Mouse (Mus musculus) embryonic facial prominence, embryonic 15.5 days (tissue): ENCODE data around the gene Gm5799. TPM values are rescaled to one million over a fixed set of nuclear protein-coding genes. Genes with fewer than 3 reads are reported as not detected.
"Not testable (repeated sequence)": the region's sequence is repeated elsewhere in the genome, so short reads cannot be mapped to it uniquely, and the experiment has no call there.

Source experiments
- ATAC-seq: fragments of 200-750 bp; cut with Nextera tagmentation; 2 replicates; pipeline ENCODE4 v1.8.0; 2017; ENCODE audit warnings: low read depth, moderate TSS enrichment; ENCODE audit not compliant: insufficient number of reproducible peaks, low FRiP score, low TSS enrichment
- H3K27ac ChIP-seq: fragments of 300-500 bp; sonication (generic); replicated peaks from 2 replicates; pipeline ENCODE4 v1.5.1; 2015; ENCODE audit warnings: mild to moderate bottlenecking, inconsistent platforms
- H3K27me3 ChIP-seq: fragments of 300-500 bp; sonication (generic); 2 replicates; pipeline ENCODE4 v1.6.1; 2015; ENCODE audit warnings: inconsistent platforms
- H3K36me3 ChIP-seq: fragments of 300-500 bp; sonication (generic); 2 replicates; pipeline ENCODE4 v1.6.1; 2015; ENCODE audit warnings: mild to moderate bottlenecking, inconsistent platforms
- H3K4me1 ChIP-seq: fragments of 300-500 bp; sonication (generic); 2 replicates; pipeline ENCODE4 v1.6.1; 2015; ENCODE audit warnings: inconsistent platforms
- H3K4me2 ChIP-seq: fragments of 300-500 bp; sonication (generic); replicated peaks from 2 replicates; pipeline ENCODE4 v1.6.1; 2015; ENCODE audit warnings: mild to moderate bottlenecking, inconsistent platforms
- H3K4me3 ChIP-seq: fragments of 300-500 bp; sonication (generic); replicated peaks from 2 replicates; pipeline ENCODE4 v1.5.1; 2015; ENCODE audit warnings: mild to moderate bottlenecking, inconsistent platforms
- H3K9ac ChIP-seq: fragments of 300-500 bp; sonication (generic); 2 replicates; pipeline ENCODE4 v1.6.1; 2015; ENCODE audit warnings: inconsistent platforms
- H3K9me3 ChIP-seq: fragments of 300-500 bp; sonication (generic); replicated peaks from 2 replicates; pipeline ENCODE4 v1.6.1; 2016; ENCODE audit warnings: inconsistent platforms
- WGBS: fragments of 180-500 bp; shearing (Covaris S2); methylation state at CpG from one replicate; pipeline ENCODE4 v1.1.7; 2015; 5-methylcytosine and 5-hydroxymethylcytosine counted together
- polyA plus RNA-seq: library from polyadenylated mRNA; unstranded; fragments of >200 nt; fragmentation: Nextera tagmentation; extraction: Ambion mirVana; gene quantifications from 2 replicates; pipeline ENCODE4 v1.2.1, GENCODE M21; 2015

The Gm5799 gene
- polyA plus RNA-seq: not detected in 2 replicates

- not testable (repeated sequence) for H3K4me1 ChIP-seq, H3K27me3 ChIP-seq, H3K4me2 ChIP-seq, H3K27ac ChIP-seq, ATAC-seq, H3K36me3 ChIP-seq, H3K9ac ChIP-seq, H3K9me3 ChIP-seq, H3K4me3 ChIP-seq
- 74% methylated on average over 2 of the region's 2 CpGs for WGBS
Measured at GRCm38 (mm10) chr14:43543276-43543675, at the start of gene Gm5799. Gene Gm5799, plus strand, starts transcription at chr14:43543576.

DNA sequence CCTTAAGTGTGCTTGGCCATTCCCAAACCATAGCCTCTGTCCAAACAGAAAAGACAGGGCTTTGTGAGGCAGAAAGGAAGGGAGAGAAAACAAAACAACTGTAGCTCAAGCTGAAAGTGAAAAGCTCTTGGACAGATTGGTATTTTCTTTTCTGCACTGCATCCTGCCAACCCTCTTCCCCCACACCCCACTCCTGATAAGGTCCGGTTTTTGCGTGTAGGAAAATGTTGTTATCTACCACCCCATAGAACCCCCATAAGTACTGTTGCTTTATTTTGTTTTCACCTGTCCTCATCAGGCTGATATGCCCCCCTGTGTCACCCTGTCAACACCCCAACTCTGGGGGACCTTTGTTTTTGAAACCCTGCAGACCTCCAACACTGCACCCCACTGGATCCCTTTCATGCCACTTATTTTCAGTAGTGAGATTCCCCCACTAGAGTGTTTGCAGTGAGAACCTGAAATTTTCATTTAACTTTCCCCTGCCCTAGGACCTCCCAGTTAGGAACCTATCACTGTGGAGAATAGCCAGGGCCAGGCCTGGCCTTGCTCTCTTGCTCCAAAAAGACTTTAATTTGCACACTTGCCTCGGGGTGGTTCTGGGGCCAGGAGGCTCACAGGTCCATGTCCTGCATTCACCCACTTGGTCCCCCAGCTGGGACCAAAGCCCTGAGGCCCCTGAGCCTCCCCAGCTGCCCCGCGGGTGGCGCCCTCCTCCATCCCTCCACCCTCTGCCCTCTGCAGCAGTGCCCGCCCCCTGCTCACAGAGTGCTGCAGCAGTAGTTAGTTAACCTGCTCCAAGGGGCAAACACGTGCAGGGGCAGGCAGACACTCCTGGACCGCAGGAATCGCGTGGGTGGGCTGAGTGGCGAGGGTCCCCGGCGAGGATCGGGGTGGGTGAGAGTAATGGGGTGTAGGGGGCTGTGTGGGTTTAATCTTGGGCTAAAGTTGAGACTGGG lies 12.0 kb upstream of the Gm5799 start:
- not testable (repeated sequence) for ATAC-seq, H3K27ac ChIP-seq, H3K4me2 ChIP-seq, H3K36me3 ChIP-seq, H3K9ac ChIP-seq, H3K4me1 ChIP-seq, H3K4me3 ChIP-seq, H3K9me3 ChIP-seq, H3K27me3 ChIP-seq
- 21% methylated on average over 14 of the region's 15 CpGs for WGBS

DNA sequence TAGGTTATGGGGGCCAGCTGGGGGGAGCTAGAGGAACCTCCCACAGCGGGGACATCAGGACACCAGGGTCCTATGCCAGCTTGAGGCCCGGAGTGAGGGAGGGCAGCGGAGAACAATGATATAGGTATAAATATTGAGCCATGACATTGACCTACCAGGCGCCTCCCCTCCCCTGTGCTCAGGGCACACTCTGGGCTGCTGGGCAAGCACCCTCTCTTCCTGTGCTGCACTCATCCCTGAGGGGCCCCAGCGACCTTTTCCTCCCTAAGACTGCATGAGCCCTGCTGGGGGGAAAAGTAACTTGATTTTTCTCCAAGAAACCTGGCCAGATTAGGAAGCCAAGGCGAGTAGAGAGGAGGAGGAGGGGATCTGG lies 11.4 kb upstream of the Gm5799 start:
- H3K4me2 ChIP-seq, H3K9me3 ChIP-seq, H3K4me1 ChIP-seq, H3K27me3 ChIP-seq, H3K4me3 ChIP-seq, H3K36me3 ChIP-seq, ATAC-seq, H3K27ac ChIP-seq, H3K9ac ChIP-seq: not testable (repeated sequence)
- 17% methylated on average over 1 of the region's 6 CpGs for WGBS

DNA sequence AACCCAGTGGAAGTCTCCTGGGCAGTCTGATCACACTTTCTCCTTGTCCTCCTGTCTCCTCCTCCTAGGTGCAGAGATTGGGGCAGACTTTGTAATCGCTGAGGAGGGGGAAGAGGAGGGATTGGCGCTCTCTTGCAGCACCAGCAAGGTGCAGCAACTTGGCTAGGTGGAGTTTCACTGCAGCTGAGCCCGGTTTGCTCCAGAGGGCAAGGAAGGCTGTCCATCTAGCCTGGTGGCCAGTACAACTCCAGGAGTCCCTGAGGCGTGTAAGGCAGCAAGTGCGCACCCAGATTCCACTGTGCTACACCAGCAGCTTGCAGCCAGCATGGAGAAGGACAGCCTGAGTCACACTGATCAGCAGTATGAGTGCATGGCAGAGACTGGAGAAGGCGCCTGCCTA lies 11.0 kb upstream of the Gm5799 start:
- H3K9me3 ChIP-seq, H3K27me3 ChIP-seq, H3K27ac ChIP-seq, H3K4me1 ChIP-seq, ATAC-seq, H3K36me3 ChIP-seq, H3K4me2 ChIP-seq, H3K9ac ChIP-seq, H3K4me3 ChIP-seq: not testable (repeated sequence)
- 35% methylated on average over 6 of the region's 6 CpGs for WGBS

DNA sequence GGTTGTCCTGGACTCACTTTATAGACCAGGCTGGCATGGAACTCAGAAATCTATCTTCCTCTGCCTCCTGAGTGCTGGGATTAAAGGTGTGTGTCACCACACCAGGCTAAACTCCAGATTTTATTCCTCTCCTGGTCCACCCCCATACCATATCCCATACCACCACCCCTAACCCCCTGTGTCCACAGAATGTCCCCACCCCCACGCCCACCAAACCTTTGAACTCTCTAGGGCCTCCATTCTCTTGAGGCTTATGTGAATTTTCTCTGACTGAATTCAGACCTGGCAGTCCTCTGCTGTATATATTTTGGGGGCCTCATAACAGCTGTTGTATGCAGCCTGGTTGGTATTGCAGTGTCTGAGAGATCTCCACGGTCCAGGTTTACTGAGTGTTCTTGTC lies 5.2 kb upstream of the Gm5799 start:
- 84% methylated on average over 2 of the region's 2 CpGs for WGBS
- ATAC-seq: not testable (repeated sequence)

DNA sequence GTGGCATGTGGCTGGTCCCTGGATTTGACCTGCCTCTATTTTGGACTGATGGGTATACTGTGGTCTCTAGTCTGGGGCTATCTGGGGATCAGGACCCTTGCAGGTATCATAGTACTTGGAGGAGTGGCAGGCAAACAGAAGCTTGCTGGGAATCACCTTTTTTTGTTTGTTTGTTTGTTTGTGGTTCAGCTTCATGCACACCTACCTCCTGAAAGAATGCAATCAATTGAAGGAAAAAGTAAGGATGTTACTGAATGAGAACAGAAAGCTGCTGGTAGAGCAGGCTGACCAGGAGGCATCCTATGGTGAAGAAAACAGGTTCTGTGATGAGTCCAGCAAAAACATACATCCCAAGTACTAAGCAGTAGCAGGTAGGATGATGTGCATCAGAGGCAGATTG lies 2.9 kb downstream of the Gm5799 start:
- ATAC-seq, H3K4me2 ChIP-seq: not testable (repeated sequence)

More for the DNA sequence above, 5.2 kb upstream of the Gm5799 start:
- H3K27ac ChIP-seq, H3K9me3 ChIP-seq, H3K27me3 ChIP-seq, H3K4me1 ChIP-seq, H3K4me3 ChIP-seq, H3K4me2 ChIP-seq, H3K36me3 ChIP-seq, H3K9ac ChIP-seq: not testable (repeated sequence)

GRCm38 (mm10) chr14:43552271-43552670 lies 8.9 kb downstream of the Gm5799 start:
- not testable (repeated sequence) for H3K4me2 ChIP-seq, H3K27me3 ChIP-seq, H3K36me3 ChIP-seq, H3K4me1 ChIP-seq, H3K9me3 ChIP-seq, H3K27ac ChIP-seq, H3K4me3 ChIP-seq, ATAC-seq, H3K9ac ChIP-seq
- 77% methylated on average over 2 of the region's 2 CpGs for WGBS

More for the DNA sequence above, 2.9 kb downstream of the Gm5799 start:
- not testable (repeated sequence) for H3K9ac ChIP-seq, H3K27me3 ChIP-seq, H3K36me3 ChIP-seq, H3K27ac ChIP-seq, H3K4me1 ChIP-seq, H3K9me3 ChIP-seq, H3K4me3 ChIP-seq

- not testable (repeated sequence) for H3K36me3 ChIP-seq, H3K9me3 ChIP-seq, H3K27me3 ChIP-seq, H3K4me1 ChIP-seq, H3K9ac ChIP-seq, H3K27ac ChIP-seq, H3K4me2 ChIP-seq, ATAC-seq, H3K4me3 ChIP-seq
- WGBS: 77% methylated on average over 4 of the region's 4 CpGs
Measured at GRCm38 (mm10) chr14:43577969-43578368, 34.6 kb downstream of the Gm5799 start.

GRCm38 (mm10) chr14:43579046-43579445 lies 35.7 kb downstream of the Gm5799 start, which contains the start of gene Gm17654:
Gene Gm17654, minus strand, starts transcription at chr14:43579146.
- H3K27ac ChIP-seq, H3K27me3 ChIP-seq: not testable (repeated sequence)
- 82% methylated on average over 1 of the region's 2 CpGs for WGBS

More at GRCm38 (mm10) chr14:43579046-43579445, 35.7 kb downstream of the Gm5799 start, which contains the start of gene Gm17654:
- not testable (repeated sequence) for ATAC-seq, H3K4me2 ChIP-seq, H3K36me3 ChIP-seq, H3K4me3 ChIP-seq, H3K9ac ChIP-seq, H3K9me3 ChIP-seq, H3K4me1 ChIP-seq

Other genes starting within 250 kb of the Gm5799 start
- gene Gm8127, start 249.7 kb upstream of the Gm5799 start, polyA plus RNA-seq: not detected in 2 replicates
- gene 1700001F09Rik, start 195.8 kb upstream of the Gm5799 start, polyA plus RNA-seq: not detected in 2 replicates
- gene Gm8138, start 127.2 kb upstream of the Gm5799 start, polyA plus RNA-seq: not detected in 2 replicates
- gene Gm17654, start 35.6 kb downstream of the Gm5799 start, polyA plus RNA-seq: not detected in 2 replicates
- not detected in 2 replicates for gene Gm10375, start 64.4 kb downstream of the Gm5799 start, polyA plus RNA-seq
- not detected in 2 replicates for gene Gm8165, start 133.6 kb downstream of the Gm5799 start, polyA plus RNA-seq
- gene Gm7324, start 154.3 kb downstream of the Gm5799 start, polyA plus RNA-seq: 0.75 and 0.76 TPM in 2 replicates
- gene Gm16506, start 183.9 kb downstream of the Gm5799 start, polyA plus RNA-seq: not detected in 2 replicates
- gene Gm6526, start 204.3 kb downstream of the Gm5799 start, polyA plus RNA-seq: not detected in 2 replicates
- not detected in 2 replicates for gene Gm8180, start 241.2 kb downstream of the Gm5799 start, polyA plus RNA-seq